In the genomic region with DNA sequence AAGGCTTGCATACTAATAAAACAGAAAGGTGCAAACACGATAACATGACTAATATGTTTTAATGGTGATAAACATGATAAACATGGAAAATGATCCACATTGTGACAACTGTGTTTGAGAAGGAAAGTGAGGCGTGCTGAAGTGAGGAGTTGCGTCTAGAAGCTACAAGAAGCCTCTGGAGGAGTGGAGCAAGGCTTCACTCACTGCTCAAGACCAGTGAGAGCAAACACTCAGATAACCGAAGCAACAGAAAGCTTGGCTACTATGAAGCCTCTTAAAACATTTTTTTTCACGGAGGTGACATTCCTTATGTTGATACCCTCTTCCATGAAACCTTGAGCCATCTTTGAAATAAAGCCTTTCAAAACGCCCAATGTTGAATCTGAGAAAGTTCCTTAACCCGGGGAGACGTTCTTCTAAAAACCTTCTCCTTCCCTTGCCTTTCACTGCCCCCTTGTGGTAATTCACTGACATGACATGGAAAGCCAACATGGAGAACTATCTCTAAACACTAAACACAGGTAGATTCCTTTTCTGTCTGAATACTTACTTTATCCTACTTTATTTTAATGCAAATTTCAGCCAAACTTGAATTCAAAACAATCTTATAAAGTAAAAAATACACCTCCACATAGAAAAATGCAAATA, we compare ENCODE assay signal across 7 mouse cellular contexts.
DNase-seq lines count a peak whose midpoint lies in the region; ATAC-seq and TF ChIP-seq lines count a peak whose summit lies in the region.

No protein-coding gene starts in this region.

- no peaks in the 10 kb centered on the region for H3K9me3 ChIP-seq in forebrain, embryonic 12.5 days

- WGBS in forebrain, embryonic 12.5 days, result 38% methylated on average over 8 of the region's 8 CpGs

- DNase-seq in thymus, postnatal 0 days (ENCODE audit: low spot score), result peak; percentile 18
- no peak for DNase-seq in thymus, postnatal 36 days
- peak; percentile 90 for DNase-seq in brain, embryonic 14.5 days (ENCODE audit: low read depth)
- DNase-seq in layer of hippocampus, adult 2 months (ENCODE audit: low spot score in 2 of 2), result peak; percentile 62 to 74
- DNase-seq in lung, postnatal 25 days (ENCODE audit: low spot score), result peak; percentile 24
- DNase-seq in telencephalon, adult 2 months (ENCODE audit: low read depth, low spot score), result peak; percentile 39

- H3K9ac ChIP-seq in forebrain, embryonic 12.5 days, result no peak overlapping the region

- H3K27ac ChIP-seq in forebrain, embryonic 12.5 days, result no peak overlapping the region
- no peak overlapping the region for H3K27ac ChIP-seq in layer of hippocampus, adult 2 months

- no peak overlapping the region for H3K4me3 ChIP-seq in forebrain, embryonic 12.5 days (replicated peaks)
- peak overlapping the region; percentile 35 for H3K4me3 ChIP-seq in layer of hippocampus, adult 2 months

- no peaks in the 10 kb centered on the region for H3K27me3 ChIP-seq in forebrain, embryonic 12.5 days

- H3K4me2 ChIP-seq in forebrain, embryonic 12.5 days, result no peak overlapping the region

- H3K36me3 ChIP-seq in forebrain, embryonic 12.5 days (replicated peaks), result no peaks in the 10 kb centered on the region

- ATAC-seq in forebrain, embryonic 12.5 days (ENCODE audit: low FRiP score), result peak; percentile 58; the same call in 1 of the 2 replicates

- no peaks in the 10 kb centered on the region for H3K4me1 ChIP-seq in forebrain, embryonic 12.5 days

- peak; percentile 73; the same call in 1 of the 2 replicates for TF ChIP-seq CTCF in brain, embryonic 14.5 days (IDR thresholded peaks at IDR 0.05; ENCODE audit: borderline replicate concordance, extremely low read depth, insufficient read depth, insufficient read length)
- TF ChIP-seq CTCF in layer of hippocampus, adult 2 months (conservative IDR thresholded peaks at IDR 0.05), result peak; percentile 95

- TF ChIP-seq POLR2A in brain, embryonic 14.5 days (IDR thresholded peaks at IDR 0.05; ENCODE audit: borderline replicate concordance, extremely low read depth, insufficient read depth, insufficient read length, poor library complexity, severe bottlenecking), result no peak

Comparison
In these comparisons a context has a peak if more than half of its experiments do, and no peak if none do; other contexts are left out.
1. DNase-seq: peak in thymus, postnatal 0 days (single experiment), brain, embryonic 14.5 days (single experiment), layer of hippocampus, adult 2 months (2 of 2), lung, postnatal 25 days (single experiment) and telencephalon, adult 2 months (single experiment); none in thymus, postnatal 36 days (0 of 2).